Mouse (Mus musculus): ENCODE data around the gene Klhl22.
A peak's percentile ranks its signal among the peaks of the same experiment; 100 is the strongest.

The Klhl22 gene

DNA sequence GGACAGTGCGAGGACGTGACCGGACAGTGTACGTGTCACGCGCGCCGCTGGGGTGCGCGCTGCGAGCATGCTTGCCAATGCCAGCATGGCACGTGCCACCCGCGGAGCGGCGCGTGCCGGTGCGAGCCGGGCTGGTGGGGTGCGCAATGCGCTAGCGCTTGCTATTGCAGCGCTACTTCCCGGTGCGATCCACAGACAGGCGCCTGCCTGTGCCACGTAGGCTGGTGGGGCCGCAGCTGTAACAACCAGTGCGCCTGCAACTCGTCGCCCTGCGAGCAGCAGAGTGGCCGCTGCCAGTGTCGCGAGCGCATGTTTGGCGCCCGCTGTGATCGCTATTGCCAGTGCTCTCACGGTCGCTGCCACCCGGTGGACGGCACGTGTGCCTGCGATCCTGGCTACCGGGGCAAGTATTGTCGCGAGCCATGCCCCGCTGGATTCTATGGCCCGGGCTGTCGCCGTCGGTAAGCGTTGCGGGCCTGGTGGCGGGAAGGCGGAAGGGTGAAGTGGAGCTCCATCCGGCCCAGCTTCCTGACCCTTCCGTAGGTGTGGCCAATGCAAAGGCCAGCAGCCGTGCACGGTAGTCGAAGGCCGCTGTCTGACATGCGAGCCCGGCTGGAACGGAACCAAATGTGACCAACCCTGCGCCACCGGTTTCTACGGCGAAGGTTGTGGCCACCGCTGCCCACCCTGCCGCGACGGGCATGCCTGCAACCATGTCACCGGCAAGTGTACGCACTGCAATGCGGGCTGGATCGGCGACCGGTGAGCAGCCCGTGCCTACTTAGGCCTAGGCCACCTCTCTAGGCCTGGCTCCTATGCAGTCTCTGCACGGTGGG lies 43.6 kb downstream of the Klhl22 start:
- no peak for DNase-seq (ENCODE audit: low spot score)

DNA sequence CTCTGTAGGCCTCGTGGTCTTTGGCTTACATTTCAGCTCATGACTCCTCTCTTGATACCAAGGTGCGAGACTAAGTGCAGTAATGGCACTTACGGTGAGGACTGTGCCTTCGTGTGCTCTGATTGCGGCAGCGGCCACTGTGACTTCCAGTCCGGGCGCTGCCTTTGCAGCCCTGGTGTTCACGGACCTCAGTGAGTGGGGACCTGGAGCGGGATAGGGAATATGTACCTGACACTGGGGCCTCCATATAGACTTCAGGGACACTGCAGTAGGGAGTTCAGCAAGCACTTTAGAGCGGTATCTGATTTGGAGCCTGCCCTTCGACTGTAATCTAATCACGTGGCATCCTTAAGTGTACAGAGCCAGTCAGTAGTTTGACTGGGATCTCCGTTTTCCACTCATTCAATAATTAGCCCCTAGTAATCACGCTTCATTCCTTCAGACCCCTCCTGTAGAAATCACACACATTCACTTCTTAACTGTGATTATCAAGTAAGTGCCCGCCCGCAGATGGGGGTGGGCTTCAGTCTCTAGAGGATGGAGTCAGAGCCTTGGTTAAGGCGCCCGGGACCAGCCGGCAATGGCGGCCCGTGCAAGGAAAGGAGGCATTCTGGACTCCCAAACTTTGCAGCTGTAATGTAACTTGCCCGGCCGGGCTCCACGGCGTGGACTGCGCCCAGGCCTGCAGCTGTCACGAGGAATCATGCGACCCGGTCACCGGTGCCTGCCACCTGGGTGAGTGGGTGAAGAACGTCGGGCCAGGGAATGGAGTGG lies 44.4 kb downstream of the Klhl22 start:
- no peak for DNase-seq (ENCODE audit: low spot score)

DNA sequence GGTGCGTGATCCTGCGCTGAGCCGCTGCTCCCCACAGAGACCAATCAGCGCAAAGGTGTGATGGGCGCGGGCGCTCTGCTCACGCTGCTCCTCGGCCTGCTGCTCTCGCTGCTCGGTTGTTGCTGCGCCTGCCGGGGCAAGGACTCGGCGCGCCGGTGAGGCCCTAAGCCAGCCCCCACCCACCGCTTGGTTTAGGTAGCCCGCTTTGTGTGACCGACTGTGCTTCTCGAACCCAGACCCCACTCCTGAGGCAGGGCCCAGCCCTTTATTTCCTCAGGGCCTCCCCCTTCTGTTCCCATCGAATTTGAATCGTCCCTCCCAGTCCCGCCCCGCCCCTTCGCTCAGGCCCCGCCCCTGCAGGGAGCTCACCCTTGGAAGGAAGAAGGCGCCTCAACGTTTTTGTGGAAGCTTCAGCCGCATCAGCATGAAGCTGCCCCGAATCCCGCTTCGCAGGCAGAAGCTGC lies 45.1 kb downstream of the Klhl22 start:
- no peak for DNase-seq (ENCODE audit: low spot score)

DNA sequence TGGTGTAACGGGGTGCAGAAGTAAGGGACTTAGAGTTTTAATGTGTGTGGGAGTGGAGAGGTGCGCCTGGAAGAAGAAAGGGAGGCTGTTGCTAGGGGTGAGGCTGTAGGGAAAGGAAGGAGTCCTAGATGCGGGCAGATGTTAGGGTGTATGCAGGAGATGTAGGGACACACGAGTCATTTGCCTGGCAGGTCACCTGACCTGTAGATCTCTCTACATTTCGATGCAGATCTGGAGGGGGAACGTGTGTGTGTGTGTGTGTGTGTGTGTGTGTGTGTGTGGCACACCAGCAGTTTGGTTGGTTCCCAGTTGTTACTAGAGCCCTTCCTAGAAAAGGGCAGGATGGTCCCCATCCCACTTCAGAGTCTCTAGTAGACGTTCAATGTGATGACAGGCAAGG lies 45.6 kb downstream of the Klhl22 start:
- no peak for DNase-seq (ENCODE audit: low spot score)

DNA sequence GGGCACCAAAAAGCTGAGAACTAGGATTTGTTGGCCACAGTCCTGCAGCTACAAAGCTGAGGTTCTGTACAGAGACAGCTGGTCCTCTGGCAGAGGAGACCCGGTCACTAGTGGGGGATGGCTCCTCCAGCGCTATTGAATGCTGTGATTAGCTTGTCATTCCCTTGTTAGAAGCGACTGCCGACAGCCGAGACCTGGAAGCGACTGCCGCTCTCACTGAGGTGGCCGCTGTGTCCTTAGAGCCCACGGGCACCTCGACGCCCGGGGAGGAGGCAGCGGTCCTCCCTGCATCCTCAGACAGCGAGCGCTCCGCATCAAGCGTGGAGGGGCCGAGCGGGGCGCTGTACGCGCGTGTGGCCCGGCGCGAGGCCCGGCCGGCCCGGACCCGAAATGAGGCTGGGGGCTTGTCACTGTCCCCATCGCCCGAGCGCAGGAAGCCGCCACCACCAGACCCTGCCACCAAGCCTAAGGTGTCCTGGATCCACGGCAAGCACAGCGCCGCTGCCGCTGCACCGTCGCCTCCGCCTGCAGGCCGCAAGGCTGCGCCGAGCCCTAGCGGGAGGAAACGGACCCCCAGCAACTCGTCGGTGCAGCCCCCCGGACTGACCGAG lies 47.3 kb downstream of the Klhl22 start:
- no peak for DNase-seq (ENCODE audit: low spot score)

DNA sequence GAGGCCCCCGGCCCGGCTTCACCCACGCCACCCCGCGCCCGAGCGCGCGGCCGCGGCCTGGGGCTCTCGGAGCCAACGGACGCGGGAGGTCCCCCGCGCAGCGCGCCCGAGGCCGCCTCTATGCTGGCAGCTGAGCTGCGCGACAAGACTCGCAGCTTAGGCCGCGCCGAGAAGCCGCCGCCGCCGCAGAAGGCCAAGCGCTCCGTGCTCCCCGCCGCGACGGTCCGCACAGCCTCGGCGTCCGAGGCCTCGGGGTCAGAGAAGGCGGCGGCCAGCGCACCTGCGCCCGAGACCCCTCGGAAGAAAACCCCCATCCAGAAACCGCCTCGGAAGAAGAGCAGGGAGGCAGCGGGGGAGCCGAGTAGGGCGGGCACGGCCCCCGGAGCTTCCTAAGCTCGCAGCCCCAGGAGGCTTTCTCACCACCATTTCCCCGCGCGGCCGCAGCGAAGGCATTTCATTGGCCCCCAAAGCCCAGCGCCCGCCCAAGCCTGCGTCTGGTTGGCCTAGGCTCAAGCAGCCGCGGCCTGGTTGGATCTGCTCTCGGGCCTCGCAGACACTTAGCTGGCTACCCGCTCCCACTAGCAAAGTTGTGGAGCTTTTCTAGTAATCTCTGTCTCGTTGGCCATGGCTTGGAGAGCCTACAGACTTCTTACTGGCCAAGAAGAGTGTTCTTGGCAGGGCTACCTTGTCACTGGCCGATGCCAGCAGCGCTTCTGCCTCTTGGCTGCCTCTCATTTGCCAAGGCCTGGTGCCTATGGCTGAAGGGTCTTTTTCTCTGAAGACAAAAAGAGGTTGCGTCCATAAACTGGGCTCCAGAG lies 48.0 kb downstream of the Klhl22 start:
- peak; percentile 87 for DNase-seq (ENCODE audit: low spot score)

DNA sequence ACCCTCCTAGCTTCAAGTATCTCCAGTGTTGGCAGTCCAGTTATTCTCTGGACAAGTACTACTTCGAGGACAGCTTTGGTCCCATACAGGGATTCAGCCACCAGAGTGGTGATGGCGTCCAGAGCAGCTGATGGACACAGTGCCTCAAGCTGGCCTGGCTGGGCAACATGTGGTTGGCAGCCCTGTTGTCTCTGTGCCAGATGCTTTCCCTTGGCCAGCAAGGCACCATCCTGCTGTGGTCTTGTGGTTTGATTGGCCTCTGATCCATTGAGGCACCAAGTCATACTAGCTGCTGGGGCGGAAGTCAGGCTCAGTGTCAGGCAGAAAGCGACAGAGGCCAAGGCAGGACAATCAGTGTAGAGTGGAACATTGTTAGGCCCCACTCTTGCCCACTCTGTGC lies 49.7 kb downstream of the Klhl22 start:
- DNase-seq (ENCODE audit: low spot score) = no peak

DNA sequence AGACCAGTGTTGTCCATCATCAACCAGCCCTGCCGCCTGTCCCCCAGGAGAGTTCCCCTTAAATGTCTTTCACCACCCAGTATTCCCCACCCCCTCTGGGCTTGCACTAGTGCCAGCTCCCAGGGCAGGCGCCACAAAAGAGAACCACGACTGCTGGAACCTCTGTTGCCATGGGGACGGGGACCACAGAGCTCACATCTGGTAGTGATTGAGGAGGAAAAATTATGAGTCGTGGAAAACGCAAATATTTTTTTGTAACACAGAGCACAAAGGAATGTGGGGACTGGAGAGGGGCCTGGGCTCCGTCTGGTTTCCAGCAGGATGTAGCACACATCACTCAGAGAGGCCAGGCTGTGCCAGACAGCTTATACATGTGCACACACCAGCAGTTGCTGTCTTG lies 50.3 kb downstream of the Klhl22 start:
- no peak for DNase-seq (ENCODE audit: low spot score)

DNA sequence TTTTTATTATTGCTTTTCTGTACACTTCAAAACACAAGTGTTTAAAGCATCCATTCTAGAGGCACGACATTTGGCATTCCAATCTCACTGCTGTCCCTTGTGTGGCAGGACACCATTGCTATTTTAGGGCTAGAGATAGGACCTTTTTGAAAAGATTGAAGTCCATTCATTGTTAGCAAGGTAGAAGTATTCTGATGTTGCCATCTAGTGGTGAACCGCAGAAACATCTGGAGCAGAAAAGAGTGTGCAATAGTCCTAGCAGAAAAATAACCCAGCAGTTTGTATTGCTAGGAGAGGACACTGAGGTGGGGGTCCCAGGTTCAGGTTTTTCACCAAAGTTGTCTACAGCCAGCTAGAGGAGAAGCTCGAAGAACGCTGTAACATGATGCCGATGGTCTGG lies 52.7 kb downstream of the Klhl22 start:
- DNase-seq (ENCODE audit: low spot score) = no peak

DNA sequence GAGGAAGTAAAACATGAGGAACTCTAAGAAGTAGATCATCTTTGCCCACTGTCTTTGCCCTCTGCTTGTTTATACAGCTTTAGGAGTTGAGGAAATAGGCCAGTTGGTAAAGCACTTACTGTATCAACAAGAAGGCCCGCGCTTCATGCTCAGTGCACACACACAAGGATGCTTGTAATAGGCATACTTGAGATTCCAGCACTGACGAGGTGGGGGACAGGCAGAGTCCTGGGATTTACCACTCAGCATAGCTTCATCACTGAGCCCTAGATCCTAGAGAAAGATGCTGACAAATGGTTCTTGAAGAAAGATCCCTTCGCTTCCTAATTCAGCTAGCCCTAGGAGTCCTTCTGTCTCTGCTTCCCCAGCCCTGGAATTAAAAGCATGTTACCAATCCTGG lies 53.8 kb downstream of the Klhl22 start:
- DNase-seq (ENCODE audit: low spot score) = no peak

DNA sequence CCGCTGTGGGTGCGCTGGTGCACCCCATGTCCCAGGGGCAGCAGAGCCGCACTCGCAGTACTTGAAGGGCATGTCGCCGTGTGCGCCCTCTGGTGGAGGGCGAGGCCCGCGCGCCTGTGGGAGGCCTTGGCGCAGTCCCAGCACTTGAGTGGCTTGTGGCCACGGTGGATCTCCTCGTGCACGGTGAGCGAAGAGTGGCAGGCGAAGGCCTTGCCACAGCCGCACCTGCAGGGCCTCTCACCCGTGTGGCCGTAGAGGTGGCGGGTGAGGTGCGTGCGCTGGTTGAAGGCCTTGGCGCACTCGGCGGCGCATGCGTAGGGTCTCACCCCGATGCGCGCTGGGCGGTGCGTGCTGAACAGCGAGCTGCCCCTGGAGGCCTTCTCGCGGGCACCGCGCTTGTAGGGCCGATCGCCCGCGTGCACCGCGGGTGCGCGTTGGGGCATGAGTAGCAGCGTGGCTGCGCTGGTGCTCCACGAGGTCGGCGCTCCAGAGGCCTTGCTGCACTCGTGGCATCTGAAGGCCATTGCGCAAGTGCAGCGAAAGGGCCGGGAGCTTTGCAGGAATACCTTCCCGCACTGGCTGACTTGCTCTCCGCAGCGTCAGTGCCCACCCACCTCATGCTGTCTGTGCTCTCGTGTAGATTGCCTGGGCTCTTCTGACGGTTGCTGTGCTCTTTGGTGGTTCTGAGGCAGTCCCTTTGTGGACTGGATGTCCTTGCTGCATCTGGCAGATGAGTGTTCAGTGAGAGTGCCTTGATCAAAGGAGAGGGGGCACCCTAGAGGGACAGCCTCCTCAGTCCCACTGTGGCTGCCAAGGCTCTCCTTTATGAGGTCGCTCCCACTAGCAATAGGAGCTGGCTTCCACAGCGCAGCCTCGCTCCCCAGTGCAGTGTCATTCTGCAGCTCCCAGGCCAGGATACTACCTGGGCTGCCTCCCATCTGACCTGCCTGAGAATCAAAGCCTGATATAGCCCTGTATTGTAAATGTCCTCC lies 56.3 kb downstream of the Klhl22 start:
- peak; percentile 75 for DNase-seq (ENCODE audit: low spot score)

DNA sequence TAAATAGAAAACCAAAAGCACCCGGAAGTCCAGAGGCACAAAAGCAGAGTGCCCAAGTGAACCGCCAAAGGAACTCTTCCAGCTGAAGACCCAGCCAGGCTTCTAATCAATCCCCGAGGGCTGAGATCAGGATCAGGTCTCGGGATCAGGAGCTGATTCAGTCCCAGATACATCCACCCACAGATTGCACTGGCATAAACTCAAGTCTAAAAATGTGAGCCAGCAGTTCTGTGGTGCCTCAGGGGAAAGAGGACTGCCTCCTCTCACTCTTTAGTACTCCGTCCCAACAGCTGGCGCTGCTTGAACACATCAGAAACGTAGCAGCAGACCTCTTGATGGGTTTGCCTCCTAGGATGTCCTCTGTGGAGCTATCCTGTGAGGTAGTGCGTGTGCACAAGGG lies 57.1 kb downstream of the Klhl22 start:
- DNase-seq (ENCODE audit: low spot score) = no peak

DNA sequence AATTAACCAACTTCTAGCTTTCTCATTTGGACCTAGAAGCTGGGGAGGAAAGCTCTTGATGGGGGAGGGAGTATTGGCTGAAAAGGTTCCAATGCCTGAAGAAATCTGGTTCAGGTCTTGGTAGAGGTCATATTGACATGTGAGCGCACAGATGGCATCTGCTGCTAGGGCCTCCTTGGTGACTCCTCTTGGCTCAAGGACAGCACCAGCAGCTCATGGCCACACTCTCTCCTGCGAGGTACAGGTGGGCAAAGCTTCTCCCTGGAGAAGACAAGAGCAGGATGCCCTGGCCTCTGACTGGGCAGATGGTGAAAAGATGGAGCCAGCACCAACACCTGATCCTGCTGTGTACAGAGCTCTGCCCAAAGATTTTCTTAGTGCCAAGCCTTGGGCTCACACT lies 67.1 kb downstream of the Klhl22 start:
- DNase-seq (ENCODE audit: low spot score) = no peak

DNA sequence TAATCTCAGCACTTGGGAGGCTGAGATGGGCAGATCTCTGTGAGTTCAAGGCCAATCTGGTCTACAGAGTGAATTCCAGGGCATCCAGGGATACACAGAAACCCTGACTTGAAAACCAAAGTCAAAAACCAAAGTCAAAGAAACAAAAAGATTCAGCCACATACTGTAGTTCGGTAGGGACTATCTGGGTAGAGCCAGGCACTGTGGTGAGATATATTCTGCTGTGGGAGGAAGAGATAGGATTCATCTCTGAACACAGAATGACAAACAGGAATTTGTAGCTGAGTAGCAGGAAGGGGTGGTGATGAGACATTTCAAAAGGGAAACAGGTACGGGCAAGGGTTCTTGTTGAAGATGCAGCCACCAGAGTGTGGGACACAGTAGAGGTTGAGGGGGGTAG lies 68.8 kb downstream of the Klhl22 start:
- DNase-seq (ENCODE audit: low spot score) = no peak

DNA sequence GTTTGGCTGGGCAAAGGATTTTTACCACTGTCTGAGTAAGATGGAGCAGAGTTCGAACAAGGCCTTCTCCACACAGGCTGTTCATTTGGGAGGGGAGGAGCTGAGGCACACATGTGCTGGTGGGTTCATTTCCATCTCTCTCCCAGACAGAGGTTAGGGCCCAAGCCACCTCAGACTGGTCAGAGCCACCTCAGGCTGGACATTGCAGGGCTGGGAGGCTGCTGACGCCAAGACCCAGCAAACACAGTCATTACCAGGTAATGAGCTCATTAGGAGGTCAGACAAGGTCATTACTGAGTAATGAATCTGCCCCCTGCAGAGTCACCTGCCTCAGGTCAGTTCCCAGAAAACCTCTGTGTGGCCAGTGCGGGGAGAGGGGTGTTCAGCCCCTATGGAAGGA lies 69.4 kb downstream of the Klhl22 start:
- no peak for DNase-seq (ENCODE audit: low spot score)

DNA sequence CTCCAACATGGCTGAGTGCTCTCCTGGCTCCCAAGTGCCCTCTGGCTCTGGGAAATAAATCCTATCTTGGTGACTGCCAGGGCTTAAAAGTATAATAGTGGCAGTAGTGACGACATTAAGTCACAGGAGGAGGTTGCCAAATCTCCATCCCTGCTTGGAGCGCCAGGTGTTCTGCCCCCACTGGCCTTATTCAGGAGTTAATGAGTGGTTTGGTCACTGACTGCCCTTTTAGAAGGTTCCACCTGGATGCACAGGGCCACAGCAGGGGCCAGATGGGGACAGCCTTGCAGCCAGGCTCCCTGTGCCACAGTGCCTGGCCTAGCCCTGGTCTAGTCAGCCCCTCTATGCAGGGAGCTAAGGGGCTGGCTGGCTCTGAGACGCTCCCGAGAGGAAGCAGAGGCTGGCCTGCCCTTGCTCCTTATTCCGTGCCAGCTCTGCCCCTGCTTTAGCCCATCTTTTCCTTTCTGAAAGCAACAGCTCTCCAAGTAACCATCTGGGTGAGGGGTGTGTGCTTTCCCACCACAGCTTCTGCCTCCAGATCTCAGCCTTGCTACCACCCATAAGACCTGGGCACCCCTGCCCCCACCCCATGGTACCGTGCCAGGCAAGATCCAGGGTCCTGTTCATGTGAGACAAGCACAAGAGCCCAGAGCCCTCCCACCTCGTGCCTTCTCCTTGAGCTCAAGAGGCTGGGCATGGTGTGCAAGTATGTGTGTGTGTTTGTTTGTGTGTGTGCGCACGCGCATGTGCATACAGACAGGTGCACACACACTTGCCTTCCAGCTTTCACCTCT lies 71.2 kb downstream of the Klhl22 start:
- DNase-seq (ENCODE audit: low spot score) = no peak

DNA sequence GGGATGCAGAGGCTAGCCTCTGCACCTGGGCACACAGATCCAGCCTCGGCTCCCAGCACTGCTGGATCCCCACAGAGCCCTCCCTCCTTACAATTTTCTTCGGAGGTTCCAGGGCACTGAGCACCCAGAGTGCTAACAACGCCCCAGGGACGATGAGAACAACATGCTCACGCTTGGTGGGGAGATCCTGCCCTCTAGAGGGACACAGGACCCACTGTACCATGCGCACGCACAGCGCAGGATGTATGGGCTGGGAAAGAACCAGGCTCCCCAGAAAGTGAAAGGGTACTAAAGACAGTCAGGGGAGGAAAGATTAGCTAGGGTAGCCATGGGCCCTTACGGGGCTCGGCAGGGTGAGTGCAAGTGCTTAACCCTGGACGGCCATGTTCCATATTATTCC lies 72.4 kb downstream of the Klhl22 start:
- DNase-seq (ENCODE audit: low spot score) = no peak

DNA sequence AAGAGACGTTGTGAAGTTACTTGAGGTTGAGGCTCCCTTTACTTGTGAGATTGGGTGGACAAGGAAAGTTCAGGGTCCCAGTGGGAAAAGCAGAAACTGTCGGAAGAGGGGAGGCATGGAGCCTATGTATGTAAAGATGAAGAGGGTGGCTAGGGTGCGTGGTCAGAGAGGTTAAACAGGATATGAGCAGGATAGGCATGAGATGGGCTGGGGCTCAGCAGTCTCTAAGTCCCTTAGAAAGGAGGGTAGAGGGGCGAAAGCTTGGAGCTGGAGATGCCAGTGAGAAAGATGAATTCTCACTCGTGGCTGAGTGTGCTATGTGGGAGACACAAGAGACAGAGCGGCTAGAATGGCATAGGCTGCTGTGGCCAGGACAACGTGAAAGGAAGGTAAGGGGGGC lies 73.4 kb downstream of the Klhl22 start, which contains the start of gene B830017H08Rik:
Gene B830017H08Rik (plus strand): TSS at position 301 of the 400 bp plus-strand sequence.
- no peak for DNase-seq (ENCODE audit: low spot score)

DNA sequence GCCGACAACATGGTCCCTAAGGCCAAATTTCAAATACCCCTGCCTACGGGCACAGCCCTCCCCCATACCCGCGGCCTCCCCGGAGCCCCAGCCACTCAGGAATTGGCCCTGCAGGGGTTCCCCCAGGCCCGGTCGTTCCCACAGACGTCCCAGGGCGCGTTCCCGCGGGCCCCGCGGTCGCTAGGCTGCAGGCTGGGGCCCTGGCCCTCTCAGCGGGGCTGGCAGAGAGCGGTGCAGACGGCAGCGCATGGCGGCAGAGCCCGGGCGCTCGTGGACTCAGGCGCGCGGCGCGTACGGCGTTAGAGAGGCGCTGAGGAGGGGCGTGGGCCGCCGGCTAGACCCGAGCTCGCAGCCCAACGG lies 73.9 kb downstream of the Klhl22 start:
- no peak for DNase-seq (ENCODE audit: low spot score)
